Mouse (Mus musculus) C2C12 (cell line): ENCODE results near the gene 4930595D18Rik. TPM values are rescaled to one million over a fixed set of nuclear protein-coding genes. Genes with fewer than 3 reads are reported as not detected.

Source experiments
- H3K27me3 ChIP-seq: one replicate; pipeline ENCODE4 v1.6.1; 2011; ENCODE audit not compliant: control insufficient read depth, insufficient read depth, insufficient read length
- H3K36me3 ChIP-seq: one replicate; pipeline ENCODE4 v1.6.1; 2011; ENCODE audit not compliant: control insufficient read depth, insufficient read depth
- H3K4me3 ChIP-seq: one replicate; pipeline ENCODE4 v1.5.1; 2011; ENCODE audit warnings: mild to moderate bottlenecking, control low read depth; ENCODE audit not compliant: poor library complexity, insufficient read depth, severe bottlenecking
- H3K79me2 ChIP-seq: one replicate; pipeline ENCODE4 v1.6.1; 2011; ENCODE audit not compliant: control insufficient read depth, insufficient read depth
- H3K79me3 ChIP-seq: one replicate; pipeline ENCODE4 v1.6.1; 2011; ENCODE audit warnings: low read depth, control low read depth
- H3ac ChIP-seq: one replicate; pipeline ENCODE3; 2011; ENCODE audit warnings: low read depth; ENCODE audit not compliant: control insufficient read depth, insufficient read length
- CEBPB ChIP-seq: IDR thresholded peaks from one replicate; pipeline ENCODE4 v1.6.1; 2011; ENCODE audit warnings: low read depth, mild to moderate bottlenecking, control low read depth, moderate library complexity
- CTCF ChIP-seq: IDR thresholded peaks from one replicate; pipeline ENCODE4 v1.5.1; 2011; ENCODE audit not compliant: control insufficient read depth, insufficient read depth, insufficient read length
- FOSL1 ChIP-seq: IDR thresholded peaks from one replicate; pipeline ENCODE4 v1.8.0; 2011; ENCODE audit warnings: mild to moderate bottlenecking, low read length; ENCODE audit not compliant: poor library complexity, insufficient read depth, severe bottlenecking
- MAX ChIP-seq: IDR thresholded peaks from one replicate; pipeline ENCODE4 v1.6.1; 2011; ENCODE audit warnings: mild to moderate bottlenecking, control low read depth
- MYOD1 ChIP-seq: IDR thresholded peaks from one replicate; pipeline ENCODE4 v1.6.1; 2011; ENCODE audit warnings: low read depth; ENCODE audit not compliant: control insufficient read depth, insufficient read length
- MYOG ChIP-seq: IDR thresholded peaks from one replicate; pipeline ENCODE4 v1.6.1; 2011; ENCODE audit not compliant: control insufficient read depth, insufficient read length; ENCODE audit errors: extremely low read depth
- USF1 ChIP-seq: IDR thresholded peaks from one replicate; pipeline ENCODE4 v1.6.1; 2011; ENCODE audit warnings: low read depth, mild to moderate bottlenecking, control low read depth, moderate library complexity
- polyA plus RNA-seq: library from polyadenylated mRNA; unstranded; fragments of >200 nt; fragmentation: generic; extraction: Trizol; gene quantifications from one replicate; pipeline ENCODE4 v1.2.1, GENCODE M21; 2012; ENCODE audit warnings: missing spikeins

Gene 4930595D18Rik
- polyA plus RNA-seq, 1 experiment: not detected

GRCm38 (mm10) chr12:111218867-111219266 lies 34.6 kb upstream of the 4930595D18Rik start:
- no peak overlapping the region for H3K4me3 ChIP-seq
- H3K36me3 ChIP-seq: peaks cover 5% of the 10 kb centered on the region
- H3K27me3 ChIP-seq: no peaks in the 10 kb centered on the region
- H3K79me3 ChIP-seq: peaks cover 9% of the 10 kb centered on the region
- peaks cover 38% of the 10 kb centered on the region for H3K79me2 ChIP-seq
- no peak overlapping the region for H3ac ChIP-seq
- TF ChIP-seq MYOD1 (no peak), MYOG (no peak), FOSL1 (no peak), MAX (no peak), CEBPB (no peak), USF1 (no peak), CTCF (no peak)

GRCm38 (mm10) chr12:111211729-111212128 lies 27.4 kb upstream of the 4930595D18Rik start:
- Histone ChIP-seq H3K36me3 (peaks cover 4% of the 10 kb centered on the region), H3K4me3 (no peak overlapping the region), H3ac (no peak overlapping the region), H3K79me2 (peaks cover 59% of the 10 kb centered on the region), H3K27me3 (no peaks in the 10 kb centered on the region), H3K79me3 (peaks cover 17% of the 10 kb centered on the region)
- TF ChIP-seq CEBPB: no peak
- TF ChIP-seq MYOD1: no peak
- no peak for TF ChIP-seq USF1
- no peak for TF ChIP-seq CTCF
- TF ChIP-seq MYOG: no peak
- no peak for TF ChIP-seq FOSL1
- no peak for TF ChIP-seq MAX

GRCm38 (mm10) chr12:111207641-111208040 lies 23.4 kb upstream of the 4930595D18Rik start:
- TF ChIP-seq MAX: no peak
- peaks cover 27% of the 10 kb centered on the region for H3K79me3 ChIP-seq
- no peaks in the 10 kb centered on the region for H3K36me3 ChIP-seq
- H3ac ChIP-seq: no peak overlapping the region
- peaks cover 72% of the 10 kb centered on the region for H3K79me2 ChIP-seq
- H3K4me3 ChIP-seq: no peak overlapping the region
- H3K27me3 ChIP-seq: no peaks in the 10 kb centered on the region

GRCm38 (mm10) chr12:111203945-111204344 lies 19.7 kb upstream of the 4930595D18Rik start:
- H3K79me3 ChIP-seq: peaks cover 44% of the 10 kb centered on the region
- no peaks in the 10 kb centered on the region for H3K36me3 ChIP-seq
- no peaks in the 10 kb centered on the region for H3K27me3 ChIP-seq
- TF ChIP-seq USF1 (no peak), CEBPB (no peak), CTCF (no peak), FOSL1 (no peak), MYOD1 (no peak), MAX (no peak), MYOG (no peak)
- H3ac ChIP-seq: no peak overlapping the region
- no peak overlapping the region for H3K4me3 ChIP-seq
- H3K79me2 ChIP-seq: peaks cover 81% of the 10 kb centered on the region

- H3K4me3 ChIP-seq: no peak overlapping the region
Measured at GRCm38 (mm10) chr12:111203076-111203475, 18.8 kb upstream of the 4930595D18Rik start.

GRCm38 (mm10) chr12:111196548-111196947 lies 12.3 kb upstream of the 4930595D18Rik start:
- Histone ChIP-seq H3K4me3 (no peak overlapping the region), H3K27me3 (no peaks in the 10 kb centered on the region), H3ac (no peak overlapping the region), H3K79me3 (peaks cover 41% of the 10 kb centered on the region), H3K79me2 (peaks cover 85% of the 10 kb centered on the region), H3K36me3 (no peaks in the 10 kb centered on the region)
- TF ChIP-seq FOSL1: no peak
- TF ChIP-seq MYOG: no peak
- no peak for TF ChIP-seq MYOD1

More at GRCm38 (mm10) chr12:111203076-111203475, 18.8 kb upstream of the 4930595D18Rik start:
- peaks cover 45% of the 10 kb centered on the region for H3K79me3 ChIP-seq
- no peaks in the 10 kb centered on the region for H3K36me3 ChIP-seq
- peaks cover 78% of the 10 kb centered on the region for H3K79me2 ChIP-seq
- no peak for TF ChIP-seq CTCF
- TF ChIP-seq FOSL1: no peak
- no peak for TF ChIP-seq USF1
- TF ChIP-seq MYOG: no peak
- no peak for TF ChIP-seq CEBPB
- TF ChIP-seq MAX: no peak
- no peak for TF ChIP-seq MYOD1
- H3K27me3 ChIP-seq: no peaks in the 10 kb centered on the region
- H3ac ChIP-seq: no peak overlapping the region
